8 mouse cellular contexts compared by ENCODE assay signal in the genomic region with DNA sequence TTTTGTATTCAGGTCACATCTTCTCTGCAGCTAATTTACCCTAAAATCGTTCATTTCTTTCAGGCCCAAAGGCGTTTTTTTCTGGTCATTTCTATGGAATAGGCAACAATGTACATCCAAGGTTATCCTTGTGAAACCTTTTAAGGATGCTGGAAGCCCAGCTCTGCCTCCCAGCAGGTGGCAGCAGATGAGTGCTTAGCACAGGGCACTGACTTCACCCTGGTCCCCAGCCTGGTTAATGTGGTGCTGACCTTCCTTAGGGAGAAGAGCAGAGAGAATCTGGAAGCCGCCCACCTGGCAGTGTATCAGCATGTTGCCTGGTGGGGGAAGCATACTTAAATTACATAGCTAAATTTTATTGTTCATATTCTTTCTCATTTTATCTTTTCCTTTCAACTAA. TPM values are rescaled to one million over a fixed set of nuclear protein-coding genes. Genes with fewer than 3 reads are reported as not detected.
DNase-seq lines count a peak whose midpoint lies in the region; ATAC-seq and TF ChIP-seq lines count a peak whose summit lies in the region.

No protein-coding gene starts in this region.

- H3K4me1 ChIP-seq in midbrain, embryonic 10.5 days: peaks cover 37% of the 10 kb centered on the region
- peaks cover 18% of the 10 kb centered on the region for H3K4me1 ChIP-seq in midbrain, embryonic 16.5 days (ENCODE audit: control insufficient read depth, insufficient read depth, low read length)
- H3K4me1 ChIP-seq in bone marrow, adult 2 months (ENCODE audit: control insufficient read depth, insufficient read depth, low read length): no peaks in the 10 kb centered on the region
- peaks cover 7% of the 10 kb centered on the region for H3K4me1 ChIP-seq in lung, adult 2 months (ENCODE audit: control insufficient read depth, insufficient read depth, low read length)

- 54% methylated on average over 3 of the region's 3 CpGs for WGBS in midbrain, embryonic 10.5 days
- 38% methylated on average over 3 of the region's 3 CpGs for WGBS in midbrain, embryonic 16.5 days
- WGBS in bone marrow, adult 2 months: 55% methylated on average over 3 of the region's 3 CpGs
- WGBS in lung, adult 2 months: 24% methylated on average over 3 of the region's 3 CpGs

- DNase-seq in midbrain, embryonic 10.5 days (ENCODE audit: low spot score): peak; percentile 52
- peak; percentile 38 to 58 for DNase-seq in frontal cortex, postnatal 14 days (ENCODE audit: low spot score in 2 of 2)
- peak; percentile 78 to 92 for DNase-seq in kidney, postnatal 36 days
- peak; percentile 65 for DNase-seq in lung, adult 2 months
- DNase-seq in right cerebral cortex, postnatal 4 days: peak; percentile 67

- no peaks in the 10 kb centered on the region for H3K27me3 ChIP-seq in midbrain, embryonic 10.5 days (ENCODE audit: low read depth, poor library complexity, severe bottlenecking)
- no peaks in the 10 kb centered on the region for H3K27me3 ChIP-seq in midbrain, embryonic 16.5 days (ENCODE audit: control insufficient read depth, insufficient read depth, low read depth, low read length)

- no peaks in the 10 kb centered on the region for H3K36me3 ChIP-seq in midbrain, embryonic 10.5 days
- no peaks in the 10 kb centered on the region for H3K36me3 ChIP-seq in midbrain, embryonic 16.5 days (ENCODE audit: control insufficient read depth, insufficient read depth, low read length)

- no peak overlapping the region for H3K4me3 ChIP-seq in midbrain, embryonic 10.5 days
- H3K4me3 ChIP-seq in midbrain, embryonic 16.5 days (ENCODE audit: low read depth, low read length): no peak overlapping the region
- no peak overlapping the region for H3K4me3 ChIP-seq in bone marrow, adult 2 months (replicated peaks; ENCODE audit: control insufficient read depth, low read depth, low read length)
- no peak overlapping the region for H3K4me3 ChIP-seq in lung, adult 2 months (replicated peaks; ENCODE audit: extremely low read depth, low read depth, low read length)

- no peak for ATAC-seq in midbrain, embryonic 16.5 days
- ATAC-seq in megakaryocyte-erythroid progenitor cell, adult 5-6 weeks (replicated peaks; ENCODE audit: low FRiP score, low TSS enrichment, poor library complexity, severe bottlenecking): no peak

- TF ChIP-seq CTCF in bone marrow, adult 2 months (IDR thresholded peaks at IDR 0.05; ENCODE audit: control insufficient read depth, insufficient read depth, low read length): peak; percentile 64
- peak; percentile 94 for TF ChIP-seq CTCF in lung, adult 2 months (IDR thresholded peaks at IDR 0.05; ENCODE audit: insufficient read depth, low read length)

- no peak overlapping the region for H3K27ac ChIP-seq in midbrain, embryonic 10.5 days (replicated peaks)
- H3K27ac ChIP-seq in midbrain, embryonic 16.5 days (ENCODE audit: low read length): no peak overlapping the region
- H3K27ac ChIP-seq in bone marrow, adult 2 months (ENCODE audit: control insufficient read depth, insufficient read depth, low read depth, low read length, poor library complexity): no peak overlapping the region

- H3K4me2 ChIP-seq in midbrain, embryonic 16.5 days (ENCODE audit: low read length): no peak overlapping the region

- no peaks in the 10 kb centered on the region for H3K9me3 ChIP-seq in midbrain, embryonic 10.5 days (replicated peaks)
- no peaks in the 10 kb centered on the region for H3K9me3 ChIP-seq in midbrain, embryonic 16.5 days (replicated peaks; ENCODE audit: control insufficient read depth, low read length, poor library complexity, severe bottlenecking)

- no peak overlapping the region for H3K9ac ChIP-seq in midbrain, embryonic 16.5 days (ENCODE audit: low read depth, low read length)

- TF ChIP-seq POLR2A in bone marrow, adult 2 months (IDR thresholded peaks at IDR 0.05; ENCODE audit: borderline replicate concordance, control insufficient read depth, low read depth, low read length): no peak
- no peak for TF ChIP-seq POLR2A in lung, adult 2 months (IDR thresholded peaks at IDR 0.05; ENCODE audit: borderline replicate concordance, extremely low read depth, low read depth, low read length)

RNA-seq across cellular contexts. Expression of gene Mmaa, which starts 3.0 kb away (rescaled TPM):
- polyA plus RNA-seq in midbrain, embryonic 10.5 days (2016; fragmentation: Nextera tagmentation; extraction: Ambion mirVana): 8.6 and 9.1 TPM in 2 replicates
- polyA plus RNA-seq in midbrain, embryonic 16.5 days (2015; fragmentation: Nextera tagmentation; extraction: Ambion mirVana): 19.5 and 19.6 TPM in 2 replicates
- polyA plus RNA-seq in bone marrow, adult 2 months (2011; ENCODE audit: insufficient read depth, insufficient read length, low replicate concordance, missing spikeins): 3.5 and 6.0 TPM in 2 replicates
- polyA plus RNA-seq in lung, adult 2 months (2012; rRNA removed): 2.9 and 6.4 TPM in 2 replicates
- total RNA-seq in megakaryocyte-erythroid progenitor cell, adult 5-6 weeks (2014; fragmentation: Nextera tagmentation): 4.3 and 9.3 TPM in 2 replicates
- total RNA-seq in megakaryocyte-erythroid progenitor cell, adult 5-6 weeks (2017): 10.4 and 10.7 TPM in 2 replicates

RNA-seq across cellular contexts. Expression of gene 1700011L22Rik, which starts 49.4 kb away (rescaled TPM):
- polyA plus RNA-seq in midbrain, embryonic 10.5 days (2016; fragmentation: Nextera tagmentation; extraction: Ambion mirVana): not detected in 2 replicates
- not detected in 2 replicates for polyA plus RNA-seq in midbrain, embryonic 16.5 days (2015; fragmentation: Nextera tagmentation; extraction: Ambion mirVana)
- polyA plus RNA-seq in bone marrow, adult 2 months (2011; ENCODE audit: insufficient read depth, insufficient read length, low replicate concordance, missing spikeins): not detected in 2 replicates
- polyA plus RNA-seq in lung, adult 2 months (2012; rRNA removed): not detected in 2 replicates
- not detected in 2 replicates for total RNA-seq in megakaryocyte-erythroid progenitor cell, adult 5-6 weeks (2014; fragmentation: Nextera tagmentation)
- 2.9 TPM in 1 of 2 replicates, not detected in the other for total RNA-seq in megakaryocyte-erythroid progenitor cell, adult 5-6 weeks (2017)
